Mouse (Mus musculus) limb, embryonic 15.5 days (tissue): ENCODE measurements around the gene Wwtr1. TPM values are rescaled to one million over a fixed set of nuclear protein-coding genes. Genes with fewer than 3 reads are reported as not detected.

Experiments
- ATAC-seq: fragments of 200-750 bp; cut with Nextera tagmentation; 2 replicates; pipeline ENCODE4 v1.8.0; 2017; ENCODE audit warnings: low read depth, moderate TSS enrichment; ENCODE audit not compliant: insufficient number of reproducible peaks, low FRiP score, low TSS enrichment
- H3K27ac ChIP-seq: fragments of 300-500 bp; sonication (generic); 2 replicates; pipeline ENCODE4 v1.5.1; 2015; ENCODE audit warnings: moderate library complexity, mild to moderate bottlenecking, inconsistent platforms
- H3K27me3 ChIP-seq: fragments of 300-500 bp; sonication (generic); 2 replicates; pipeline ENCODE4 v1.6.1; 2015; ENCODE audit warnings: inconsistent platforms
- H3K36me3 ChIP-seq: fragments of 300-500 bp; sonication (generic); 2 replicates; pipeline ENCODE4 v1.6.1; 2015; ENCODE audit warnings: inconsistent platforms
- H3K4me1 ChIP-seq: fragments of 300-500 bp; sonication (generic); 2 replicates; pipeline ENCODE4 v1.6.1; 2015; ENCODE audit warnings: inconsistent platforms
- H3K4me2 ChIP-seq: fragments of 300-500 bp; sonication (generic); 2 replicates; pipeline ENCODE4 v1.6.1; 2015; ENCODE audit warnings: mild to moderate bottlenecking, inconsistent platforms
- H3K4me3 ChIP-seq: fragments of 300-500 bp; sonication (generic); 2 replicates; pipeline ENCODE4 v1.5.1; 2015; ENCODE audit warnings: mild to moderate bottlenecking, inconsistent platforms
- H3K9ac ChIP-seq: fragments of 300-500 bp; sonication (generic); 2 replicates; pipeline ENCODE4 v1.6.1; 2015; ENCODE audit warnings: inconsistent platforms
- H3K9me3 ChIP-seq: fragments of 300-500 bp; sonication (generic); 2 replicates; pipeline ENCODE4 v1.6.1; 2016; ENCODE audit warnings: inconsistent platforms
- WGBS: fragments of 180-500 bp; shearing (Covaris S2); methylation state at CpG from one replicate; pipeline ENCODE4 v1.1.7; 2015; 5-methylcytosine and 5-hydroxymethylcytosine counted together
- polyA plus RNA-seq: library from polyadenylated mRNA; unstranded; fragments of >200 nt; fragmentation: Nextera tagmentation; extraction: Ambion mirVana; gene quantifications from 2 replicates; pipeline ENCODE4 v1.2.1, GENCODE M21; 2015

The Wwtr1 gene
- polyA plus RNA-seq, 1 experiment from 2014 or later = 36.2 TPM

DNA sequence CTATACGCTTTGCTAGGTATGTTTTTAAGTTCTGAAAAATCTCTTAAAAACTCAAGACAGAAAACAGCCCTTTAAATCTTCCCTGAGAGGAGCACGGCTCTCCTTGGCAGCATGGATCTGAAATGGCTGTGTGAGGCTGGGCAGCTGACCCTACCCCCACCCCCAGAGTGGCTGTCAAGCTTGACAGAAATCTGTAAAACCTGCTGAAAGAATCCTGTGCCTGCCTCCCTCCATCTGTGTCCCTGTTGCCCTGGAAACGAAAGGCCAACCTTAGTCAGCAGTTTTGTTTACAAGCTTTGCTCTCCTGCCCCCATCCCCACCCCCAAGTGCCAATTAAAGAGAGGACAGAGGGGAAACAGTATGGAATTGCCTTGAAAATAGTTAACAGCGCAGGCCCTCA is 103.3 kb downstream of the Wwtr1 start:
- Histone ChIP-seq H3K27me3 (no peaks in the 10 kb centered on the region), H3K4me1 (peaks cover 31% of the 10 kb centered on the region), H3K4me3 (no peak overlapping the region), H3K9ac (no peak overlapping the region), H3K4me2 (no peak overlapping the region), H3K27ac (peak overlapping the region; percentile 62; the same call in 1 of the 2 replicates), H3K36me3 (peaks cover 14% of the 10 kb centered on the region), H3K9me3 (no peaks in the 10 kb centered on the region)
- no peak for ATAC-seq
- WGBS = 36% methylated on average over 4 of the region's 4 CpGs

DNA sequence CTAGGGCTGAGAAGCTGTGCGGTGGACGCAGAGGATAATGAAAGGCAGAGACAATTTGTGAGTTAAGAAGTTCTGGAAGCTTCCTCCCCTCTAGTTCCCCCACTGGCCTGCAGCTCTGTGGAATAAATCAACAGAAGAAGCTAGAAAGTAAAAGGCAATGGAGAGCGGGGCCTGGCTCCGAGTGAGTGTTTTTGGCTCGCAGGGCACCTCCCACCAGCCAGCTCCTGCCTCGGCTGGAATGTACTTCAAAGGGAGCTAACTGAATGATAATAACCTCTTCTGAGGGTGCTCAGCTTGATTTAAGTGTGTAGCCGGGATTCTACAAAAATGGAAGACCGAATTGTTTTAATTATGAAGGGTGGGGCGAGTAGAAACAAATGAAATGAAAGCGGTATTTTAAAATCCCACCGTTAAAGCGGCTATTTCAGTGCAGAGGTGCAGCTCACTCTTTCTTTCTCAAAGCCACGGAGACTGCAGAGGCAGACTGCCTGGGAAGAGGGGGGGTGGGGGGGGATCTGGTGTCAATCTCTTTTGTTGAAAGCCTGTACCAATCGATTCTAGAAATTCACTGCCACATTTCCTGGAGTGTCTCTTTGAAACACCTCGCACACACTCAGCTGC is 104.6 kb downstream of the Wwtr1 start:
- H3K4me3 ChIP-seq = peak overlapping the region; percentile 17
- H3K9me3 ChIP-seq = no peaks in the 10 kb centered on the region
- H3K27ac ChIP-seq = peak overlapping the region; percentile 91
- no peaks in the 10 kb centered on the region for H3K27me3 ChIP-seq
- peak; percentile 66 for ATAC-seq
- H3K36me3 ChIP-seq = 0 out of 2 replicates have a peak, but pooled peaks cover 2% of the 10 kb centered on the region
- H3K4me2 ChIP-seq = peak overlapping the region; percentile 37
- 8% methylated on average over 15 of the region's 15 CpGs for WGBS
- H3K4me1 ChIP-seq = peaks cover 31% of the 10 kb centered on the region
- H3K9ac ChIP-seq = no peak overlapping the region

DNA sequence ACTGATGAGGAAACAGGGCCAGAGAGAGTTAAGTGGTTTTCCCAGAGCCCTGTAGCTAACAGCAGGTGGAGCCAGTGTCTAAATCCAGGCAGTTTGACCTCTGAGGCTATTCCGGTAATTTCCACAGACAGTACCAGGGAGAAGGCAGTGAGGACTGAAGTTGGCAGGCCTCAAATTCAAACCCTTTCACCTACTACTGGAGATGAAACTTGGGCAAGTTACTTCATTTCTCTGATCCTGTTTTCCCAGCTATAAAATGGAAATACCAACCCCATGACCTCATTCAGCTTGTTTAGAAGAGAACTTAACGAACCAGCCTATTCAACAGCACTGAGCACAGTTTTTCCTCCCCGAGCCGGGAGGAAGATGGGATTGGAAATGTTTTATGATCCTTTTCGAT is 105.4 kb downstream of the Wwtr1 start:
- no peaks in the 10 kb centered on the region for H3K9me3 ChIP-seq
- no peaks in the 10 kb centered on the region for H3K36me3 ChIP-seq
- H3K9ac ChIP-seq = no peak overlapping the region
- peak overlapping the region; percentile 37 for H3K4me2 ChIP-seq
- peaks cover 31% of the 10 kb centered on the region for H3K4me1 ChIP-seq
- WGBS = 6% methylated on average over 5 of the region's 5 CpGs
- 0 out of 2 replicates have a peak overlapping the region, but pooled peaks have one; percentile 17 for H3K4me3 ChIP-seq
- H3K27ac ChIP-seq = peak overlapping the region; percentile 91
- ATAC-seq = peak; percentile 56; the same call in 1 of the 2 replicates
- H3K27me3 ChIP-seq = no peaks in the 10 kb centered on the region

DNA sequence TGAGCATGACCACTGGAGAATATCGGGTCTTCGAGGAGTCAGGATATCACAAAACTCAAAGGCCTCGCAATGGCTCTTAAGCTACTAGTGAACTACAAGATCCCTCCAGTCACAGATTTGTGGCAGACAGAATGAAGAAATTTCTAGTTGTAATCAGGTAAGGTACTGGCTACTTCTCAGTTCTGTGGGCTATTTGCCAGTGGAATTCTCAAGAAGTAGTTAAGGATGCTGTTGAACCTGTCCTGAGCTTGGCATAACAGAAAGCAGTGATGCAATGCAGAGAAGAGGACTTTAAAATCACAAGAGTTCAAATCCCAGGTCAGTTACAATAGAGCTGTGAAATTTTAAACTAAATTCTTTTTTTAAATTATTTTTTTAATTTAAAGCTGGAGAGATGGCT is 106.4 kb downstream of the Wwtr1 start:
- no peaks in the 10 kb centered on the region for H3K36me3 ChIP-seq

DNA sequence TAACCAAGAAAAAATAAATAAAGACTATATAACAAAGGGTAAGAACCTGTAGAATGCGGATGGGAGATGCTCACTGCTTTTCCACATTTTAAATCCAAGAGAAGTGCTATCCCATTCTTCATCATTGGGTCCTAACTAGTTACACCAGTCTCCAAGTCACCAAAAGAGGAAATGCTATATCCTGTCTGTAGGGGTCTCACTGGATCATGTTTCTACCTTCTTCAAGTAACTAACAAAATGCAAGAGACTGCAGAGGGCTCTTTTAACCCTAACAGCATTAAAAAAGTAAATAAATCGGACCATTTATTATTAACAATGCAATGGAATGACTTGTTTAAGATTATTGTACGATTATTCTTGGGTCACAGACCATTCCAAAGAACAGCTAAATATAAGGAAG is 109.4 kb downstream of the Wwtr1 start:
- Histone ChIP-seq H3K27me3 (no peaks in the 10 kb centered on the region), H3K4me2 (no peak overlapping the region), H3K27ac (no peak overlapping the region), H3K9ac (no peak overlapping the region), H3K9me3 (no peaks in the 10 kb centered on the region), H3K4me1 (peaks cover 15% of the 10 kb centered on the region), H3K36me3 (peaks cover 20% of the 10 kb centered on the region), H3K4me3 (no peak overlapping the region)
- ATAC-seq = no peak
- 59% methylated on average over 3 of the region's 3 CpGs for WGBS

More for the DNA sequence above, 106.4 kb downstream of the Wwtr1 start:
- Histone ChIP-seq H3K27me3 (no peaks in the 10 kb centered on the region), H3K9ac (no peak overlapping the region), H3K4me2 (no peak overlapping the region), H3K9me3 (no peaks in the 10 kb centered on the region), H3K4me1 (peaks cover 31% of the 10 kb centered on the region), H3K4me3 (no peak overlapping the region), H3K27ac (no peak overlapping the region)
- WGBS = 93% methylated on average over 3 of the region's 3 CpGs
- ATAC-seq = no peak

DNA sequence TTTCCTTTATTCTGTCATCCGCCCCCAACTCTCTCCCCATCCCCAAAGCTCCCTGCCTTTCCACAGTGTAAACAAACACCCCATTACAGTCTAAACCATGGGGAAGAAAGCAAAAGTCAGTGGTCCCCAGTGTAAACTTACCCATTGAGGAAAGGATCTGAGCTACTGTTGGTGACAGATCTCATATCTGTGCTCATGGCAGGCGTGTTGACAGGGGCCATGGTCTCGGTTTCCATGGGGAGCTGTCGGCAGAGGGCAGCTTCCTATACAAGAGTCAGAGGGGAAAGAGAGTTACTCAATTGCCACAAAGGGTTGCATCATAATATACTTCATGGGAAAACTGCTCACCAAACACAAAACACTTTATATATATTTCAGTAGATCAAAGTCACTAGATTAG is 112.4 kb downstream of the Wwtr1 start:
- Histone ChIP-seq H3K9me3 (no peaks in the 10 kb centered on the region), H3K9ac (no peak overlapping the region), H3K36me3 (peaks cover 38% of the 10 kb centered on the region), H3K4me1 (no peaks in the 10 kb centered on the region), H3K27me3 (no peaks in the 10 kb centered on the region), H3K4me3 (no peak overlapping the region), H3K27ac (no peak overlapping the region), H3K4me2 (no peak overlapping the region)
- ATAC-seq = no peak
- 93% methylated on average over 4 of the region's 4 CpGs for WGBS

DNA sequence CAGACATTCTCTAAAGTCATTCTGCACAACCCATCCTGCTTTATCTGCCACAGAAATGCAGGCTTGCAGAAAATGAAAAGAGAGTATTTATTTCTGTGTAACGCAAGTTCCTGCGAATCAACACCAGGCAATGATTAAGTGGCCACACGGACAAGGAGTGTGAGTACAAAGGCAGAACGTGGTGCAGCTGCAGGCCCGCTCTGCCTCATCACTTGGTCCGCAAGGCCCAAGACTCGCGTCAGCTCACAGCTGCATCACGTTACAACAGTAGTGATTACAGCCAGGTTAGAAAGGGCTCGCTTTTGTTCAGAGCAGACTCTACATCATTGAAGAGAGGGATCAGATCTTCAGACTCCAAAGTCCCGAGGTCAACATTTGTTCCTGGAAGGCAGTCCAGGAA is 117.1 kb downstream of the Wwtr1 start:
- Histone ChIP-seq H3K36me3 (peaks cover 50% of the 10 kb centered on the region), H3K9me3 (no peaks in the 10 kb centered on the region), H3K4me1 (no peaks in the 10 kb centered on the region), H3K9ac (no peak overlapping the region), H3K4me3 (no peak overlapping the region), H3K4me2 (no peak overlapping the region), H3K27ac (no peak overlapping the region), H3K27me3 (no peaks in the 10 kb centered on the region)
- WGBS = 38% methylated on average over 11 of the region's 11 CpGs
- no peak for ATAC-seq

DNA sequence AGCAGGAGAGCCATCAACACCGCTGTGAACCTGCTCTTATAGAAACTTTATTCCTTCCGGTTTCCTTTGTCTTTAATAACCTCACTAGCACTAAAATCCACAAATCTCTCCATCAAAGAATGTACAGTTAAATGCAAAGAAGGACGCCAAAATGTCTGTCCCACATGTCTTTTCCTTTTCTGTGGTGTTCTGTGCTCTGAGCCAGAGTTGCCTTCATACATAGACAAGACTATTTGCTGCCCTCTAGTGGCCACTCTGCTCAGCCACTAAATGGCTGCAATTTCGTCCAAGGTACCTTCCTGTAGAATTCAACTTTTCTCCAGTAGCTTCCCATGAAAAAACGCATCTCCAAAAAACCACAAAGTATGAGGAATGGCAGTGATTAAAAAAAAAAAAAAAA is 127.3 kb downstream of the Wwtr1 start:
- Histone ChIP-seq H3K4me1 (peaks cover 7% of the 10 kb centered on the region; the same call in 1 of the 2 replicates), H3K9me3 (no peaks in the 10 kb centered on the region), H3K9ac (no peak overlapping the region), H3K36me3 (no peaks in the 10 kb centered on the region), H3K27me3 (no peaks in the 10 kb centered on the region), H3K27ac (no peak overlapping the region), H3K4me3 (no peak overlapping the region), H3K4me2 (no peak overlapping the region)
- no peak for ATAC-seq
- 28% methylated on average over 5 of the region's 5 CpGs for WGBS

DNA sequence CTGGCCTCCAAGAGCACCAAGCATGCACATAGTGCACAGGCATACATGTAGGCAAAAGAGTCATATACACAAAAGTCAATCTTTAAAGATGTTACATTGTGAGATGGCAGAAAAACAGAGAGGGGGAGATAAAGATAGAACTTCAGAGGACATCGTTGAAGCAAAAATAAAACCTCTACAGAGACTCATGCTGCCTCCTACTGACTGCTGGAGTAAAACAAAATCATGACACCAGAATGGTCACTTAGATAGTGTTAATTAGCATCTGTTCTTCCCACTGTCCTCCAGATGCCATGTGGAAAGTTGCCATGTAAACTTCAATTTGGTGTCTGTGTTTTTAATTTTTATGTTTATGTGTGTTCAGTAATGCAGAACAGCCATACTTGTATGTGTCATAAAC is 127.8 kb downstream of the Wwtr1 start:
- Histone ChIP-seq H3K9ac (no peak overlapping the region), H3K4me1 (peaks cover 7% of the 10 kb centered on the region; the same call in 1 of the 2 replicates), H3K4me2 (no peak overlapping the region), H3K9me3 (no peaks in the 10 kb centered on the region), H3K36me3 (no peaks in the 10 kb centered on the region), H3K4me3 (no peak overlapping the region), H3K27me3 (no peaks in the 10 kb centered on the region), H3K27ac (no peak overlapping the region)
- no peak for ATAC-seq
- 34% methylated on average over 1 of the region's 1 CpGs for WGBS

DNA sequence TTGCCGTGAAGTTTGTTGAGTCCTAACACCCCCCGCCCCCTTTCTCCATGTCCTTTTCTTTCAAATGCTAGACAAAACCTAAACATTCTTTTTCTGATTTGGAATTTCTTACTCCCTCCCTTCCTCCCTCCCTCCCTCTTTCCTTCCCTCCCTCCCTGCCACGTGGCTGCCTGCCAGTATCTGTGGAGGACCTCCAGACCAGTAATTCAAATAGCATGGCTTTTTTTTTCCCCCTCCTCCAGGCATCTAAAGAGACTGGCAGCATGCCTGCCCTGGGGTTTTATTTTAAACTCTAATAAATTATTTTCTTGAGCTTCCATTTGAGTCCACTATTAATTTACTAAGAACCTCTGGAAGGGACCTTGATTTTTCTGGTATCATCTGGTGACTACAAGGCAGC is 130.0 kb downstream of the Wwtr1 start:
- Histone ChIP-seq H3K27ac (no peak overlapping the region; the same call in 1 of the 2 replicates), H3K4me3 (no peak overlapping the region), H3K36me3 (no peaks in the 10 kb centered on the region), H3K4me1 (peaks cover 7% of the 10 kb centered on the region; the same call in 1 of the 2 replicates), H3K9me3 (no peaks in the 10 kb centered on the region), H3K27me3 (no peaks in the 10 kb centered on the region), H3K9ac (no peak overlapping the region), H3K4me2 (no peak overlapping the region)
- WGBS = 39% methylated on average over 3 of the region's 3 CpGs
- ATAC-seq = no peak

DNA sequence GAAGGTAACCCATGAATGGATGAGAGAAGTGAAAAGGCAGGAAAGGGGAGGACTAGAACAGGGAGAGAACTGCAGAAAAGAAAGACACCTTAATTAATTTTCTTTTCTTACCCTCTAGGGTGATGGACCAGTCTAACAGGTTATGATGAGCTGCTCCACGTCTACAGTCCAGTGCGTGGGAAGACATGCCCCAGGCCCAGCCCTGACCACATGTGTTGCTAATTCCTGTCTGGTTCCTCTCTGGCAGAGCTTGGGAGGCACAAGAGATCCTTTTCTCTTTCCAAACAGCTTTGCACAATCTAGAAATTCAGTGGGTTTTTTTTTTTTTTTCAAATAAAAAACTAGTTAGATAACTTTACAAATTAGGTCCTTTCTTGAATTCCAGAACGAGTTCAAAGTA is 134.8 kb downstream of the Wwtr1 start:
- Histone ChIP-seq H3K4me1 (0 out of 2 replicates have a peak, but pooled peaks cover 4% of the 10 kb centered on the region), H3K9ac (no peak overlapping the region), H3K4me3 (no peak overlapping the region), H3K9me3 (no peaks in the 10 kb centered on the region), H3K27me3 (no peaks in the 10 kb centered on the region), H3K27ac (no peak overlapping the region), H3K36me3 (no peaks in the 10 kb centered on the region), H3K4me2 (no peak overlapping the region)
- WGBS = 41% methylated on average over 3 of the region's 3 CpGs
- ATAC-seq = no peak

DNA sequence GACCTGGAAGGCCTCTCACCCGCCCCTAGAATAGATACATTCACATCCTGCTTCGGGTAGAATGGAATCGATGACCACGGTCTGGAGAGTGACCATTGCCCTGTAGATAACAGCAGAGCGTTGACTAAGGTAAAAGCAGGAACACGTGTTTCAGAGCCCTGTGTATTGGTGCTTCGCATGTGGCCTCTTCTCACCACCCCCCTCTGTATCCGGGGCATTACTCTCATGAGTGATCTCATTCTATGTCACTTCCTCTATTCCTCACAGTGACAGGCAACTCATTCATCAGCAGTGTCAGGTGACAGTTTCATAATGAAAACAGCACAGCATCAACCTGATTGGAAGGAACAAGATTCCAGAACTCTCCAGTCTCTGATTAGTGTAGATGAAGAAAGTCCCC is 140.3 kb downstream of the Wwtr1 start:
- H3K9ac ChIP-seq = no peak overlapping the region
- 76% methylated on average over 8 of the region's 8 CpGs for WGBS
- no peaks in the 10 kb centered on the region for H3K9me3 ChIP-seq
- no peak overlapping the region for H3K27ac ChIP-seq
- H3K4me3 ChIP-seq = no peak overlapping the region
- H3K4me2 ChIP-seq = no peak overlapping the region
- no peaks in the 10 kb centered on the region for H3K36me3 ChIP-seq
- no peak for ATAC-seq
- no peaks in the 10 kb centered on the region for H3K4me1 ChIP-seq
- no peaks in the 10 kb centered on the region for H3K27me3 ChIP-seq

DNA sequence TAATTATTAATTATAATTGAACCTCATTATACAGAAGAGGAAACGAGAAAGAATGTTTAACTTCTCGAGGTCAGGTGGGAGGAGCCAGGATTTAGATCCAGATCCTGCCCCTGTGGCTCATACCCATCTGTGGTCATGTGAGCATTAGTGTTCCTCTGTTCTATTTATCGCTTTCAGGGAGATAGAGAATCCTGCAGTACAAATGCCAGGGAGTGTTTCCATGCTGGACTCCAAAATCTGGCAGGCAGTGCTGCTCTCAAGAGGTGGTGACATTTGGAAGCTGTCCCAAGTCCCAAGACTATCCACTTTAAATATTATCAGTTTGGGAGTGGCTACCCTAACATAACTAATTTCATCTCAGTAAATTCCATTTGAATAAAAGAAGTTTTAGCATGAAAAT is 144.0 kb downstream of the Wwtr1 start:
- Histone ChIP-seq H3K27ac (no peak overlapping the region), H3K36me3 (no peaks in the 10 kb centered on the region), H3K4me1 (no peaks in the 10 kb centered on the region), H3K9me3 (no peaks in the 10 kb centered on the region), H3K4me3 (no peak overlapping the region), H3K9ac (no peak overlapping the region), H3K4me2 (no peak overlapping the region), H3K27me3 (no peaks in the 10 kb centered on the region)
- WGBS = 75% methylated on average over 3 of the region's 3 CpGs
- no peak for ATAC-seq
